Mouse (Mus musculus) 3134 (cell line): Measurements from ENCODE around the gene Arhgap15.
"Not testable (repeated sequence)": the region's sequence is repeated elsewhere in the genome, so short reads cannot be mapped to it uniquely, and the experiment has no call there.

ENCODE experiments used
- DNase-seq: peaks from one replicate; pipeline ENCODE4 v3.0.0-alpha.2; 2011; ENCODE audit warnings: low spot score; ENCODE audit not compliant: insufficient read length; ENCODE audit errors: extremely low read depth

The Arhgap15 gene

GRCm38 (mm10) chr2:43748287-43748983 is at the start of gene Arhgap15:
TSS of gene Arhgap15 (plus strand) at chr2:43748824.
- DNase-seq, result no peak

- DNase-seq, result no peak
Observed at GRCm38 (mm10) chr2:43712611-43713138, 35.9 kb upstream of the Arhgap15 start.

- DNase-seq, result no peak
Observed at GRCm38 (mm10) chr2:43722446-43723103, 26.0 kb upstream of the Arhgap15 start.

- DNase-seq, result no peak
Observed at GRCm38 (mm10) chr2:43723104-43723541, 25.5 kb upstream of the Arhgap15 start.

- no peak for DNase-seq
Observed at GRCm38 (mm10) chr2:43727181-43727580, 21.4 kb upstream of the Arhgap15 start.

GRCm38 (mm10) chr2:43727693-43728092 is 20.9 kb upstream of the Arhgap15 start:
- no peak for DNase-seq

GRCm38 (mm10) chr2:43728831-43729230 is 19.8 kb upstream of the Arhgap15 start:
- DNase-seq, result no peak

GRCm38 (mm10) chr2:43732396-43732795 is 16.2 kb upstream of the Arhgap15 start:
- DNase-seq, result no peak

GRCm38 (mm10) chr2:43735071-43735470 is 13.6 kb upstream of the Arhgap15 start:
- not testable (repeated sequence) for DNase-seq

GRCm38 (mm10) chr2:43737546-43737945 is 11.1 kb upstream of the Arhgap15 start:
- no peak for DNase-seq

GRCm38 (mm10) chr2:43738562-43739112 is 10.0 kb upstream of the Arhgap15 start:
- DNase-seq, result no peak

GRCm38 (mm10) chr2:43739190-43739818 is 9.3 kb upstream of the Arhgap15 start:
- DNase-seq, result no peak

GRCm38 (mm10) chr2:43749321-43749720 is 697 bp downstream of the Arhgap15 start:
- DNase-seq, result no peak

- DNase-seq, result no peak
Observed at GRCm38 (mm10) chr2:43755899-43756298, 7.3 kb downstream of the Arhgap15 start.

GRCm38 (mm10) chr2:43756626-43757025 is 8.0 kb downstream of the Arhgap15 start:
- DNase-seq, result no peak

- no peak for DNase-seq
Observed at GRCm38 (mm10) chr2:43761735-43762134, 13.1 kb downstream of the Arhgap15 start.

- no peak for DNase-seq
Observed at GRCm38 (mm10) chr2:43763279-43763678, 14.7 kb downstream of the Arhgap15 start.

- no peak for DNase-seq
Observed at GRCm38 (mm10) chr2:43764456-43764855, 15.8 kb downstream of the Arhgap15 start.

GRCm38 (mm10) chr2:43766200-43766599 is 17.6 kb downstream of the Arhgap15 start:
- DNase-seq, result no peak

GRCm38 (mm10) chr2:43769850-43770570 is 21.4 kb downstream of the Arhgap15 start:
- DNase-seq, result no peak
